8 mouse cellular contexts compared by ENCODE assay signal in genomic region chr6:18031509-18032010, GRCm38 (mm10). TPM values are rescaled to one million over a fixed set of nuclear protein-coding genes. Genes with fewer than 3 reads are reported as not detected.
DNase-seq lines count a peak whose midpoint lies in the region; ATAC-seq and TF ChIP-seq lines count a peak whose summit lies in the region.

No protein-coding gene starts in this region.

- TF ChIP-seq POLR2A in liver, adult 2 months (IDR thresholded peaks at IDR 0.05; ENCODE audit: extremely low read depth, insufficient read depth, low read length), result no peak

- peak; percentile 68 for ATAC-seq in midbrain, embryonic 15.5 days (replicated peaks)
- peak; percentile 77 for ATAC-seq in stomach, embryonic 16.5 days (ENCODE audit: insufficient read depth, low FRiP score)

- no peak overlapping the region for H3K27ac ChIP-seq in embryonic facial prominence, embryonic 10.5 days (replicated peaks)
- peak overlapping the region; percentile 62 for H3K27ac ChIP-seq in liver, adult 2 months (replicated peaks; ENCODE audit: insufficient read depth, low read depth, low read length)
- no peak overlapping the region for H3K27ac ChIP-seq in midbrain, embryonic 15.5 days
- H3K27ac ChIP-seq in stomach, embryonic 16.5 days (ENCODE audit: low read length), result no peak overlapping the region

- no peaks in the 10 kb centered on the region for H3K9me3 ChIP-seq in embryonic facial prominence, embryonic 10.5 days
- H3K9me3 ChIP-seq in midbrain, embryonic 15.5 days, result no peaks in the 10 kb centered on the region
- no peaks in the 10 kb centered on the region for H3K9me3 ChIP-seq in stomach, embryonic 16.5 days (replicated peaks; ENCODE audit: control insufficient read depth, low read length)

- peak overlapping the region; percentile 96 for H3K4me2 ChIP-seq in midbrain, embryonic 15.5 days
- peak overlapping the region; percentile 91 for H3K4me2 ChIP-seq in stomach, embryonic 16.5 days (ENCODE audit: low read depth, low read length)

- peaks cover 64% of the 10 kb centered on the region for H3K27me3 ChIP-seq in embryonic facial prominence, embryonic 10.5 days (replicated peaks; ENCODE audit: low read depth, poor library complexity, severe bottlenecking)
- 0 out of 2 replicates have a peak, but pooled peaks cover 5% of the 10 kb centered on the region for H3K27me3 ChIP-seq in liver, adult 2 months (ENCODE audit: control insufficient read depth, insufficient read depth, low read length)
- peaks cover 39% of the 10 kb centered on the region for H3K27me3 ChIP-seq in midbrain, embryonic 15.5 days (replicated peaks)
- peaks cover 33% of the 10 kb centered on the region for H3K27me3 ChIP-seq in stomach, embryonic 16.5 days (ENCODE audit: control insufficient read depth, insufficient read depth, low read length)

- H3K4me1 ChIP-seq in embryonic facial prominence, embryonic 10.5 days, result peaks cover 25% of the 10 kb centered on the region
- no peaks in the 10 kb centered on the region for H3K4me1 ChIP-seq in liver, adult 2 months (ENCODE audit: control insufficient read depth, insufficient read depth, low read length)
- H3K4me1 ChIP-seq in midbrain, embryonic 15.5 days, result peaks cover 20% of the 10 kb centered on the region
- peaks cover 13% of the 10 kb centered on the region for H3K4me1 ChIP-seq in stomach, embryonic 16.5 days (ENCODE audit: control insufficient read depth, insufficient read depth, low read length)

- no peak overlapping the region for H3K9ac ChIP-seq in liver, adult 2 months (ENCODE audit: low read depth, low read length)
- H3K9ac ChIP-seq in midbrain, embryonic 15.5 days, result peak overlapping the region; percentile 45
- peak overlapping the region; percentile 63 for H3K9ac ChIP-seq in stomach, embryonic 16.5 days (ENCODE audit: low read length)

- H3K4me3 ChIP-seq in embryonic facial prominence, embryonic 10.5 days, result peak overlapping the region; percentile 69
- peak overlapping the region; percentile 50 for H3K4me3 ChIP-seq in liver, adult 2 months (ENCODE audit: insufficient read depth, low read depth, low read length)
- peak overlapping the region; percentile 50 for H3K4me3 ChIP-seq in midbrain, embryonic 15.5 days
- peak overlapping the region; percentile 53 for H3K4me3 ChIP-seq in stomach, embryonic 16.5 days (replicated peaks; ENCODE audit: low read length)

- peak; percentile 29 to 41 for DNase-seq in adrenal gland, adult 18-20 months (ENCODE audit: low spot score in 2 of 2)
- peak; percentile 48 for DNase-seq in embryonic facial prominence, embryonic 10.5 days (ENCODE audit: low spot score)
- DNase-seq in heart, adult 8-10 months (ENCODE audit: low spot score), result peak; percentile 44
- DNase-seq in kidney, adult 11 months, result peak; percentile 48
- DNase-seq in liver, adult 2 months (ENCODE audit: extremely low read depth, low read depth, low spot score), result peak; percentile 4
- no peak for DNase-seq in thymus, postnatal 4 days

- H3K79me2 ChIP-seq in liver, adult 2 months (ENCODE audit: control insufficient read depth, insufficient read depth, low read length), result no peaks in the 10 kb centered on the region

- no peaks in the 10 kb centered on the region for H3K36me3 ChIP-seq in embryonic facial prominence, embryonic 10.5 days (replicated peaks)
- H3K36me3 ChIP-seq in liver, adult 2 months (ENCODE audit: control insufficient read depth, insufficient read depth, low read length), result no peaks in the 10 kb centered on the region
- H3K36me3 ChIP-seq in midbrain, embryonic 15.5 days (replicated peaks), result no peaks in the 10 kb centered on the region
- no peaks in the 10 kb centered on the region for H3K36me3 ChIP-seq in stomach, embryonic 16.5 days (ENCODE audit: control insufficient read depth, insufficient read depth, low read length)

- TF ChIP-seq CTCF in liver, adult 2 months (IDR thresholded peaks at IDR 0.05; ENCODE audit: low read depth, low read length), result no peak

- under 1% methylated on average over 29 of the region's 29 CpGs for WGBS in embryonic facial prominence, embryonic 10.5 days
- WGBS in liver, adult 2 months, result 2% methylated on average over 29 of the region's 29 CpGs
- WGBS in midbrain, embryonic 15.5 days, result 2% methylated on average over 28 of the region's 29 CpGs
- WGBS in stomach, embryonic 16.5 days, result 1% methylated on average over 29 of the region's 29 CpGs

RNA-seq across cellular contexts. Expression of gene Wnt2, which starts 1.2 kb away (rescaled TPM):
- under 1 TPM; 0.64 to 0.83 TPM for total RNA-seq in adrenal gland, adult 18-20 months (2021)
- polyA plus RNA-seq in embryonic facial prominence, embryonic 10.5 days (2016; fragmentation: Nextera tagmentation; extraction: Ambion mirVana), result 0.81 and 1.4 TPM in 2 replicates
- total RNA-seq in heart, adult 8-10 months (2022), result 1 to 10 TPM in 1 of 4 experiments, under 1 TPM in 3; 0.47 to 1.1 (median 0.65) TPM
- 1.7 and 3.3 TPM in 2 replicates for total RNA-seq in liver, adult 2 months (2014; rRNA removed)
- polyA plus RNA-seq in liver, adult 2 months (2012; rRNA removed), result 1.6 and 3.5 TPM in 2 replicates
- 0.19 and 0.40 TPM in 2 replicates for polyA plus RNA-seq in midbrain, embryonic 15.5 days (2015; fragmentation: Nextera tagmentation; extraction: Ambion mirVana)
- 2.9 and 3.2 TPM in 2 replicates for polyA plus RNA-seq in stomach, embryonic 16.5 days (2015; fragmentation: Nextera tagmentation; extraction: Ambion mirVana)
